Mouse (Mus musculus) spleen, adult 2 months (tissue): ENCODE measurements at regions not wholly inside any gene's neighbourhood (a gene's known extent, or its start where the extent isn't known, plus 50 kb on each side); places are given as distances from the start of the nearest gene placed in this dataset.

Source experiments
- CTCF ChIP-seq: fragments of 200-500 bp; IDR thresholded peaks from 2 replicates; pipeline ENCODE4 v1.5.1; 2011; ENCODE audit warnings: mild to moderate bottlenecking, inconsistent platforms; ENCODE audit not compliant: insufficient read depth, insufficient read length, insufficient replicate concordance; ENCODE audit errors: extremely low read depth
- POLR2A ChIP-seq: fragments of 200-500 bp; IDR thresholded peaks from 2 replicates; pipeline ENCODE4 v1.6.1; 2011; ENCODE audit warnings: low read depth, low read length, inconsistent platforms

- no peak for TF ChIP-seq CTCF
- TF ChIP-seq POLR2A, result no peak
These were observed 1071.0 kb upstream of the Sel1l start for GRCm38 (mm10) chr12:92919920-92920319.
